Mouse (Mus musculus) adrenal gland, adult 18-20 months (tissue): ENCODE results near the gene Tgfbr1. TPM values are rescaled to one million over a fixed set of nuclear protein-coding genes. Genes with fewer than 3 reads are reported as not detected.

ENCODE experiments used
- DNase-seq, 2 experiments: peaks; one replicate each; pipeline ENCODE4 v3.0.0; 2021 to 2022; ENCODE audit warnings: low spot score in 2 of 2
- total RNA-seq, 2 experiments: library from RNA; stranded (reverse); gene quantifications; 1 replicate in 1 of 2; 2 replicates in 1 of 2; pipeline ENCODE4 v1.2.3; 2021

Tgfbr1 gene
- total RNA-seq, 2 experiments from 2014 or later: 33.4 to 42.4 TPM

DNA sequence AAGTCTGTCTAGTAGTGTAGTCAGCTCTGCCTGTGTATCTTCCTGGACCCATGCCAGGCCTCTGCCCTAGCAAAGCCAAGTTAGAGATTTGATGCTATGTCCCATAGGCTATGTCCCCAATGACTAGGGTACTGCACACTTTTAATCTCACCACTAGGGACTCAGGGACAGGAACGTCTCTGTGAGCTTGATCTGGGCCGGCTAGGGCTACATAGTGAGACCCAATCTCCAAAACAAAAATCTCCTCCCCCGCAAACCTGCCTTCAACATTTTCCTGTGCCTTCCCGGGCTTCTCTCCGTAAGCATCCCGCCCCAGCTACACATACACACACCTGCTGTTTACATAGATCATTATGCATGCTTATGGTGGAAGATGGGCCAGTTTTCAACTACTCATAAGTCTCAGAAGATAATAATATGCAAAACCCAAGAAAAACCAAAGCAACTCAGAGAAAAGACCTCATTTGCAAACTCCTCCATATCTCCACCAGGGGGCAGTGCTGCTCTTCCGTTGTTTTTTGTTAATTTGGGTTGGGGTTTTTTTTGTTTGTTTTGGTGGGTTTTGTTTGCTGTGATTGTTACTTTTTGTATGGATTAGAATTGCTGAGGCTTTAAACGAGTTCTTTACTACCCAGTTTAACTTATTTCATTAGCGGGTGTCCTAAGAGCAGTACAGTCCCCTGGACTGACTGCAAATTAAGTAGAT is 66.4 kb downstream of the Tgfbr1 start:
- peak in 1 of 2 experiments; percentile 19 for DNase-seq

DNA sequence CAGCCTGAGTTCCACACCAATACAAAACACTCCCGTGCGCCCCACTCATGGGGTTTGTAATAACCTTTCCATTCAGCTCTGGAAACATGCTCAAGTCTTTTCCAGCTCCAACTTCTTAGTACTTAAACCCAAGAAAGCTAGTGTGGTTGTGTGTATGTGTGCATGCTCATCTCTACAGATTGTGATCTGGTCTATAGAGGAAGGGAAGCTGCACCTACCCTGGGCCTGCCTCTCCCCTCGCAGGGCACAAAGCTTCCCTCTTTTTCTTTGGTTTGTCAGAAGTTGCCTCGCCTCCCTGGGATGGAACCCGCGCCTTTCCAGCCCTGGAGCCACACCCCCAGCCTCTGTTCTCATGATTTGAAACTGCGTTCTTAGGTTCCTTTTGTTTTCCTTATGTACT is 67.2 kb downstream of the Tgfbr1 start:
- no peak for DNase-seq

DNA sequence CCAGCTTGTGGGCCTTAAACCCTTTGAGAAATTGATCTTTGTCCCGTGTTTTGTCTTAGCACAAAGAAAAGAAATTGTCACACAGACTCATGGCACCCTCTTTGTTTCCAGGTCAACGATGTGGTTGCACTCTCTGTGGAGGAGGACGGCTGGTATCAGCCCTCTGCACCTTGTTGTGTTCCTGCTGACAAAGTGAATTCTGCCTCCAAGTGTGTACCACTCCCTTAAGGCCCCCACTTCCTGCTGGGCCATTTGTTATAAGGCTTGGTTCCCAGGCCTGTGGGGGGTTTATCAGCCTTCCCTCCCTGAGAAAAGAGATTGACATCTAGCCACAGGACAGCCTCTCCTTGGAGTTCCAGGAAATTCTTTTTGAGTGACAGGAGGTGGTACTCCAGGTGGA is 69.2 kb downstream of the Tgfbr1 start:
- DNase-seq: no peak

DNA sequence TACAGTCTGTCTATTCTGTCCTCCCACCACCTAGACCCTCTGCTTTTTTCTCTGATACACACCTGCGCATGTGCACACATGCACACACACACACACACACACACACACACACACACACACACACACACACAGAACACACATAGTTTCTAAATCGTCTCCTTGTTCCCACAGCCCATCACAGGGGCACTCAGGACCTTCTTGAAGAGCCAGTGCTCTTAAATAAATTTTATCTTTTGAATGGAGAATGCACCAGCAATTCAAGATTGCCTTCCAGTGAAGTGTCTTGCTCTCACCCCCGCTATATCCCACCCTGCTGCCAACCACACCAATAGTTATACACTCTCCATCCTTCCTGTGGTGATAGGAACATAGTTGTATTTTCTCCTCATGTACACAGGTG is 69.9 kb downstream of the Tgfbr1 start:
- no peak for DNase-seq

DNA sequence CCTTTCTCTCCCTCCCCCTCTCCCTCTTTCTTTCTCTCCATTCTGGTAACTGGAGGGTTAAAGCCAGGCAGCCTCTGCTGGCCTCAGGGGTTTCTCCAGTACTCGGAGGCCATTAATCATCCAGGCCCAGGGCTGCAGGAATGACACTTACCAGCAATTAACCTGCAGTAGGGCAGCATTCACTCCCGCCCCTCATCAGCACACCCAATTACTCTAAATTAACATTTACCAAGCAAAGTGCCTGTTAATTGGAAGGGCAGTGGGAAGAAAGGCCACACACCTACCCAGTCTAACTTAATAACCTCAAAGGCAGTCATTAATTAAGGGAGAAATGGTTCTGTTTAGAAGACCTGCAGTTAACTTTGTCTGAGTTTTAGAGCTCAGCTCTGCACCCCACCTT is 71.4 kb downstream of the Tgfbr1 start:
- DNase-seq: no peak

DNA sequence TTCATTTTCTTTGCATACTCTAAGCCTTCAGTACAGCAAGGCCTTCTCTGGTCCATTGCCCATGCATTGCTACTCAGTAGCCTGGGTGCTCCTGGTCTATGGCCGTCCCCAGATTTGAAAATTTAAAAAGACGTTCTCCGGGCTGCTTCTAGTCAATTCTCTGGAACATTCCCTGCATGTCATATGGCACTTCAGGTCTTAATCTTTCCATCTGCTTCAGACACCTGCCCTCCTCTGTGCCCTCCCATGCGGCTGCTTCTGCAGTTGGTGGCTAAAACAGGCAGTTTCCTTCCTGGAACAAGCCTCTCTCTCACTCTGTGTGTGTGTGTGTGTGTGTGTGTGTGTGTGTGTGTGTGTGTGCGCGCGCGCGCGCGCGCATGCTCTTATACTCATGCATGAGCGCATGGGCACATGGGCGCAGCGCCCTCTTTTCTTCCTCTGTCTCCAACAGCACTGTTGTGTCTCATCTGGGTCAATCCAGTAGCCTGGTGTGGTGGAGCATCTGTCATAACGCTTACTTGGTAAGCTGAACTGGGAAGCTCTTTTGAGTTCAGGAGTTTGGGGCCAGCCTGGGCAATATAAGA is 72.3 kb downstream of the Tgfbr1 start:
- DNase-seq: no peak

DNA sequence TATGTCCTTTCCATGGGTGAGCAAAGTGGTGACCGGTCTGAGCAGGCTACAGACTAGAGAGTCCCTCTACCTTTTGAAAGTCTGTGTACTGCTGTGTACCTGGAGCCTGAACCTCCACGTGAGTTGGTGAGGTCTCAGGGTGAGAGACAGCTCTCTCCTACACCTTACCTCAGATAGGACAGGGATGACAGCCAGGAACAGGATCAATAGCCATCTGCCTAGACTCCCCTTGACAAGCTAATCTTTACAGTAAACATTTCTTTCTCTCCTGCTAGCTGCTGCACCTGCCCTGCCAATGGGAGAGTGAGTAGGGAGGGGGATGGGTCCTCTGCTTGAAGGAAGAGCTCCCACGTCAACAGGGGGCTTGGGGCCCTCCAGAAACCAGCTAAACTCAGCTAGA is 74.6 kb downstream of the Tgfbr1 start:
- DNase-seq: no peak

DNA sequence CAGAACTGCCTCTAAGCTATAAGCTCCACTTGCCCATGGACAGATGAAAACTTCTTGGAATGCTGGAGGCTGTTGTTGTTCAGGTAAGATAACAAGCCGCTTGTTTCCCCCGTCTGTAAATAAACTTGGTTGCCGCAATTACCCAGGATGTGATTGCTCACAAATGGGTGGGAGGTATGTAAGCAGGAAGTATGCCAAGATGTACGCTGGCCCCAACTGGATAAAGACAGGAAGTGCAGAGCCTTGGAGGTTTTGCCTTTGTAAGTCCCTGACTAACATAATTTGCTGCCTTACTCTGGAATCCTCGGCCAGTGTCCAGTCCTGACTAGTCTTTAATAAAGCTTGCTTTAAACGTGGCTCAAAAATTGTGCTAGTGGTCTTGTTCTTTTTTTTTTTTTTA is 77.5 kb downstream of the Tgfbr1 start:
- no peak for DNase-seq

DNA sequence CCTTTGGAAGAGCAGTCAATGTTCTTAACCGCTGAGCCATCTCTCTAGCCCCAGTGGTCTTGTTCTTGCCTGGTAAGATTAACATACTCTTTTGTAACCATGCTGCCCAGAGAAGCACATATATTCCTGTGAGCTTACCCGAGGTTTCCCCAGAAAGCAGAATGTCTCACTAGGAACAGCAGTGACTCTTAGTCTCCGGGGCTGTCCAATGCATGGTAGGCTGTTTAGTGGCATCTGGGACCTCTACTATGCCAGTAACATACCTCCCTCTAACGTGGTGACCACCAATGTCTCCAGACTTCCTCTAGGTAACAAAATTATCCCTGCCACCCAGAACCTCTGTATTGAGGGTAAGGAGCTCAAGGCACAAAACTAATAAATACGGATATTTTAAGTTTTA is 78.1 kb downstream of the Tgfbr1 start:
- no peak for DNase-seq

DNA sequence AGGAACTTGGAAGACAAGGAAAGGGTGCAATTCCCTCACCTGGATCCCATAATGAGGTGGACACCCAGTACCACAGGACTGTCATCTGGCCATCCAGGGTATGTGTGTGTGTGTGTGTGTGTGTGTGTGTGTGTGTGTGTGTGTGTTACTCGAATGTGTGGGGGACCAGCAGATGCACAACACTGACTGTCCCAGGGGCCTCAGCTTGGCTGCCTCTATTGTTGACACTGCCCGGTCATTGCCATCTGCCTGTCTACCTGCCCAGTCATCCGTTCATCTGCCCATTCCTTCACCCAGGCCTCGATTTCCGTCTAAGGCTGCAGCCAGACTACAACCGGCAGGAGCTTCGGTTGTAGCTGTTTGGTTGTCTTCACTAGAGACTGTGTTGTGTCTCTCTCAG is 79.7 kb downstream of the Tgfbr1 start:
- DNase-seq: no peak

DNA sequence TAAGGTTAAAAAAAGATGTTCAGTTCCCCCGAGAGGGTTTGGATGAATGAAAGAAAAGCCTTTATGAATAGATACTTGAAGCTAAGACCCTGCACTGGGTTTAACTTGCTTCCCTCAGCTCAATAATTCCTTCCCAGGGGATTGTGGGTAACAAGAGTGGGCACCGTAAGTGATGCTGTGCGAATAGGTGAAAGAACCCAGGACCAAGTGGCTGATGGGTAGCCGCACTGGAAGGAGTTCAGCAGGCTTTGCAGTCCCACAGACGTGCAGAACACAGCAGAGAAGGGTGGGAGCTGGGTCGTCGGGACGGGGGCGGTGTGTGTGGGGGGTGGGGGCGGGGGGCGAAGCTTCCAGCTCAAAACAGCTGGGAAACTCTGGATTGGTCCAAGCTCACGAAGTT is 82.1 kb downstream of the Tgfbr1 start:
- DNase-seq: peak in 1 of 2 experiments; percentile 7

DNA sequence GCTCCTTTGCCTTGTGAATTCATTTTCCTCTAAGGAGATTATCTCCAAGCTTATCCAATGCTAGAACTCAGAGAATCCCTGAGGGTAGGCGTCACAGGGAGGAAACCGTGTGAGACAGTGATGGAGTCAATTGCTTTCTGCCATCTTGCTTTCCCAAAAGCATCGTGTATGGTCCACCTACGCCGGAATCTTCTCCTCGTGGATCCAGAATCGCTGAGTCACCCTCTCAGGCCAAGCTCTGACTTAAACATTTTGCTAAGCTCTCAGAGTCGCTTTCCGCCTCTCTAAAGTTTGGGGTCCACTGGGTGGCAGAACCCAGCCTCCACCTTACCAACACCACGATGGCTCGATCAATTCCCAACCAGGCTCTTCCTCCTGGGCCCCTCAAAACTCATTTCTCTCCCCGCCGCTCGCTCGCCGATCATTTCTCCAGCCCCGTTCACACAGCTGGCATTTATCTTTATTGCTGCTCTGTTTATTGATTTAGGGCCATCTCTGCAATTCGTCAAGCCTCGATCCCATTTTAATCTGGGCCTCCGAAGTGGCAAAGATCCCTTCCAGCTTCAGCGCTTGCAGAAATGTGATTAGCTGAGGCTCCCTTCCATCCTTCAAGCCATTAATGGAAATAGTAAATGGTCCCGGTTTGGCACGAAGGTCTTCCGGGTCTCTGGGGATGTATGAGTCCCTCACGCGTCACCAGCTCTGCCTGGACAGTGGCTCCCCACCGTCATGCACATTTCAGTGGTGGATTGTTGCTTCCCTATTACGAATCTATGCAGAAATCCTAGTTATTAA is 82.7 kb downstream of the Tgfbr1 start:
- DNase-seq: peak in 1 of 2 experiments; percentile 16

DNA sequence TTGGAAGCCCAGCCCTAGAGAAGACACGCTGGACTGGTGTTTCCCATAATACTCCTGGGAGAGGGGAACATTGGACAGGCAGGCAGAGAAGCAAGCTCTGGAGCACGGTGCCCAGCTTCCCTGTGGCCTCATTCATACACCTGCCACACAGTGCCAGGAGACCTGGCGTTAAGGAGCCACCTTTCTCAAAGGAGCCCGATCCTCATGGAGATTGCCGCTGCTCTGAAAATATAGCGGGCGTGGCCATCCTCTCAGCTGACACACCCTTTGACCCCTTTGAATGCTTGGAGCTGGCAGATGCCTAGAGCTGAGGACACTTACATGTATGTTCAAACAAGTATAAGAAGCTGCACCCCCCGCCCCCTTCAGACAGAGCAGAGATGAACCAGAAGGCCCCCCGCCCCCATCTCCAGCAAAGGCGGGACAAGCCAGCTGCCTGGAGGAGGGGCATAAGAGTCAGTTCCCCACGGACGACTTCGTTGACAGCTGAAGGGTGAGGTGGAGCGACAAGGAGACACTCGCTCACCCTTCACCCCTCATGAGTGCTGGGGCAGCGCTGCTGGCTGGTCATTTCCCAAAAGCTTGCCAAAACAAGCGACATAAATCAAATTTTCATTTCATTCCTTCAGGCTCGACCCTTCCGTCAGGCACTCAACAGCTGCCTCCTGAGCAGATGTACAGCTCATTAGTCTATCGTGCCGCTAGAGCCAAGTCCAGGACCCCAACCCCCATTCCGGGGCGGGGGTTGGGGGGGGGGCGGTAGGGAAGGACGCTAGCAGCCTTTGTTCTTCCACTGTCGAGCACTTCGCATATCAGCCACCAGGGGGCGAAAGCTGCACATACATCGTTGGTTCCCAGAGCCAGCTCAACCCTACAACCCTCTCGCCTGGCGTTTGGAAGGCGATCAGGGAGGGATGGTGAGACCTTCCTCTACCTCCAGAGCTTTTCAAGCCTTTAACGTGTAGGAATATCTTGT is 84.6 kb downstream of the Tgfbr1 start:
- DNase-seq: peak; percentile 84 to 86

DNA sequence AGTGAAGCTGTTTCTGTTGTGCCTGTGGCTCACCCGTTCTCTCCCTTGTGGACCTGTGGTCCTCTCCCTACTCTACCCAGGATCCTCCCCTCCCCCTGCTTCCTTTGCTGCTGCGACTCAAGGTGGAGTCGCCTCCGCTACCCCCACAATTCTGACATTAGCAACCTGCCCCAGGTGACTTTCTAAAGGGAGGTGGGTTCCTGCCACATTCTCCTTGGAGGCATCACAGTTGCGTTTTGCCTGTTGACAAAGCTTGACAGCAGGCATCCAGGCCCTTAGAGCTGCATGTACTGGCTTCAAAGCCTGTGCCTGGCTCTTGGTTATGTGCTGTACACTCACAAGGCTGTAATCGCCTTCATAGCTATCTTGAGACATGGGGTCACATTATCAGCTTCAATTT is 85.9 kb downstream of the Tgfbr1 start:
- peak in 1 of 2 experiments; percentile 16 for DNase-seq

DNA sequence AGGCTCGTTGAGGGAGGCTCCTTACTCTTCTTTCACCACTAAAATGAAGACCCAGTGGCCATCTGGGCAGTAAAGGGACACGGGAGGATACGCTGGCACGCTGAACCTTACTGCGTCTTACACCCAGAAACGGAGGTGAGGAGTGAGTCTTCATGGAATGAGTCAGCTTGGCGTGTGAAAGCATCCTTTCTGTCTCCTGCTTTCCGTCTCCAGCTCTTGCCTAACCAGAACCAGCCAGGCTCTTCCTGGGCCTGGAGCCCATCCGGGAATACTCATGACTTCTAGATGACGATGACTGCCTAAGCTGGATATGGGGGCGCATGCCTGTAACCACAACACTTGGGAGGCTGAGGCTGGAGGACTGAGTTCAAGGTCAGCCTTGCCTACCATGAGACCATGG is 87.9 kb downstream of the Tgfbr1 start:
- DNase-seq: peak in 1 of 2 experiments; percentile 32

DNA sequence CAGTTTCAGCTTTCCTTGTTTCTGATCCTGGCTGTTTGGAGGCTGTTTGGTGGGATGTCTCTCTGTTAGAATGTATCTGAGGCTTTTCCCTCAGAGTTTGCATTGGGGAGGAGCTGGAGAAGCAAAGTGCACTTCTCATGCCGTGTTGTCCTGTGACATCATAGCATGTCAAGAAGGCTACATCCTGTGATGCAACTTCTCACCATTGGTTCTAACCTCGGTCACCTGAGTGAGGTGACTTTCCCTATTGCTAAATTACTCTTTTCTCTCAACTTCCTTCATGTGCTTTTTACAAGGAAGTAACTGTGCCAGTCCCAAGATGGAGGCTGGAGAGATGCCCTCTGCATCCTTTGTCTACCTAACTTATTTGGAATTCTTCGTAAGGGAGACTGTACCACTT is 95.5 kb downstream of the Tgfbr1 start:
- DNase-seq: no peak

DNA sequence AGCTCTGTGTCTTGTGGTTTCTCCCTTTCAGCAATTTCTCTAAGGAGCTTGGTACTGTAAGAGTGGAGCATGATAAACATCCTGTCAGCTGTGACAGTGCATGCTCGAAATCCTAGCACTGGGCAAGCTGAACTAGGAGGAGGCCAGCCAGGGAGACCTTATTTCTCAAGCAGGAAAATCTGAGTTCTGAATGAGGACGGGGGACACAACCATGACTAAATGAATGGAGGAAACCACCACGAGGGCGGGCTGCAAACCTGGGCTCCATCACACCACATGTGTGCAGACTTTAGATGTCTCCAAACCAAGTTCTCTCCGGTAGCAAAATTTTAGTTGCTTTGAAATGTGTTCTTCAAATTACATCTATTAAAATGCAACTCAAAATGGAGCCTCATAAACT is 96.1 kb downstream of the Tgfbr1 start:
- DNase-seq: no peak

DNA sequence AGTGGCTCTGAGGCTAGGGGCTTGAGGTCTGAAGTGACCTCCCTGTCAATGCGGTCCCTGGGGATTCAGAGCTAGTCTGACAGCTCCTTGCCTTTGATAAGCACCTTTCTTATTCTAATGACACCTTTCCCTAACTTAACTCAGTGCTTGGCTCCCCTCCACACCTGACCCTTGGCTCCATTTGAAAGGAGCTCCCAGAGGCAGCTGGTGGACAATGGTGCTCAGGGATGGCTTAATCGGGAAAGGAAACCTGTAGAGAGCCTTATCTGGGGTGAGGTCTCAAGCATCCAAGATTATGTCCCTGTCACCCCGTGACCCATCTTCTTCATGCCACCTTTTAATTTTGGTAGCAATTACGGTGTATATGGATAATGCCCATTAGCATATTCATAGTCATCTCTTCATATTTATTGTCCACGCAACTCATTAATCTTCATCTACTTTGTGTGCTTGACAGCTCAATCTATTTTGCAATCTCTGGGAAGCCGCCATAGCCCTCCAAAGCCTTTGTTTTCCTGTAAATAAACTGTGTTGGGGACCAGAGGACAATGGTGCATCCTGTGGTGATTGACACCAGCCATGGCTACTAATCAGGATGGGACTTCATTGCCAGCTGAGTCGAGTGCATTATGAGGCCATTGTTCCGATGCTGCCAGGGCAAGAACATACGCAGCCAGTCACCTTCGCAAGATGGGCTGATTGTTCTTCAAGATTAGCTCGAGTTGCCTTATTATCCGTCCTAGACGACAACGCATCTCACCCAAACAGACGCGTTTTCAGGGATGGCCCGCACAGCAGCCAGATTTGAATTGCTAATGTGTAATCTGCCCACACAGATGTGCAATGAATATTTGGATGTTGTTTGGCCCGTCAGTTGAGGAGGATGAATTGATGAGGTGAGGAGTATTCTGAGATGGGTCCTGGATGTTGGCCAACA is 96.8 kb downstream of the Tgfbr1 start:
- DNase-seq: no peak
